Mouse (Mus musculus) MEL (cell line): ENCODE data around the gene Gm6993.

Experiments used
- CHD2 ChIP-seq: IDR thresholded peaks from 2 replicates; pipeline ENCODE4 v1.6.1; 2011; ENCODE audit warnings: low read length, improper control_type of control experiment
- CTCF ChIP-seq, 3 experiments: IDR thresholded peaks in 2 of 3; conservative IDR thresholded peaks in 1 of 3; 2 replicates each; pipeline ENCODE4 v1.5.1; 2011 to 2012; ENCODE audit warnings: low read length in 3 of 3, low read depth in 2 of 3, mild to moderate bottlenecking in 2 of 3, improper control_type of control experiment in 1 of 3, inconsistent platforms in 1 of 3, mixed read lengths in 1 of 3, moderate library complexity in 1 of 3; ENCODE audit not compliant: control insufficient read depth in 1 of 3, insufficient read depth in 1 of 3, poor library complexity in 1 of 3, severe bottlenecking in 1 of 3
- E2F4 ChIP-seq: IDR thresholded peaks from 2 replicates; pipeline ENCODE4 v1.6.1; 2011; ENCODE audit warnings: low read depth, low read length, improper control_type of control experiment, borderline replicate concordance
- ELF1 ChIP-seq: IDR thresholded peaks from 2 replicates; pipeline ENCODE4 v1.6.1; 2014; ENCODE audit warnings: low read depth, mild to moderate bottlenecking, inconsistent platforms, low read length, improper control_type of control experiment, moderate library complexity
- EP300 ChIP-seq, 2 experiments: IDR thresholded peaks; 2 replicates each; pipeline ENCODE4 v1.6.1; 2011; ENCODE audit warnings: improper control_type of control experiment in 2 of 2, low read length in 2 of 2, low read depth in 1 of 2, mild to moderate bottlenecking in 1 of 2
- KAT2A ChIP-seq: conservative IDR thresholded peaks from 2 replicates; pipeline ENCODE4 v1.6.1; 2012; ENCODE audit warnings: low read depth, low read length, improper control_type of control experiment, inconsistent platforms
- NRF1 ChIP-seq: IDR thresholded peaks from 2 replicates; pipeline ENCODE4 v1.6.1; 2014; ENCODE audit warnings: low read depth, mild to moderate bottlenecking, inconsistent platforms, low read length, improper control_type of control experiment, moderate library complexity; ENCODE audit not compliant: poor library complexity, insufficient read depth, severe bottlenecking
- POLR2A ChIP-seq, 2 experiments: IDR thresholded peaks; 2 replicates each; pipeline ENCODE4 v1.6.1; 2011 to 2012; ENCODE audit warnings: low read length in 2 of 2, mild to moderate bottlenecking in 2 of 2, control low read depth in 1 of 2, improper control_type of control experiment in 1 of 2, low read depth in 1 of 2, moderate library complexity in 1 of 2; ENCODE audit not compliant: control insufficient read depth in 1 of 2, insufficient read depth in 1 of 2, poor library complexity in 1 of 2
- USF1 ChIP-seq: IDR thresholded peaks from 2 replicates; pipeline ENCODE4 v1.6.1; 2014; ENCODE audit warnings: low read depth, mild to moderate bottlenecking, inconsistent platforms, low read length, improper control_type of control experiment, moderate library complexity
- USF2 ChIP-seq, 2 experiments: IDR thresholded peaks; 2 replicates each; pipeline ENCODE4 v1.6.1; 2011 to 2012; ENCODE audit warnings: improper control_type of control experiment in 2 of 2, low read length in 2 of 2, borderline replicate concordance in 1 of 2, inconsistent platforms in 1 of 2, low read depth in 1 of 2, mild to moderate bottlenecking in 1 of 2; ENCODE audit not compliant: insufficient read depth in 1 of 2

- no peak for TF ChIP-seq POLR2A (IDR thresholded peaks at IDR 0.05; ENCODE audit: control insufficient read depth in 1 of 2, insufficient read depth in 1 of 2, low read depth in 1 of 2, low read length in 2 of 2, poor library complexity in 1 of 2)
- no peak for TF ChIP-seq CTCF (IDR thresholded peaks at IDR 0.05 in 2 of 3, conservative IDR thresholded peaks at IDR 0.05 in 1 of 3; ENCODE audit: control insufficient read depth in 1 of 3, insufficient read depth in 1 of 3, low read depth in 2 of 3, low read length in 3 of 3, poor library complexity in 1 of 3, severe bottlenecking in 1 of 3)
- TF ChIP-seq NRF1, result no peak
- no peak for TF ChIP-seq USF2 (IDR thresholded peaks at IDR 0.05; ENCODE audit: borderline replicate concordance in 1 of 2, insufficient read depth in 1 of 2, low read depth in 1 of 2, low read length in 2 of 2)
- TF ChIP-seq ELF1, result no peak
- no peak for TF ChIP-seq USF1
- TF ChIP-seq KAT2A, result no peak
- no peak for TF ChIP-seq CHD2
- TF ChIP-seq EP300 (IDR thresholded peaks at IDR 0.05; ENCODE audit: low read depth in 1 of 2, low read length in 2 of 2), result no peak
- no peak for TF ChIP-seq E2F4
These were observed 8.1 kb downstream of the Gm6993 start for GRCm38 (mm10) chr12:31248681-31249080.
